Mouse (Mus musculus): ENCODE data around the gene Gcgr.

DNA sequence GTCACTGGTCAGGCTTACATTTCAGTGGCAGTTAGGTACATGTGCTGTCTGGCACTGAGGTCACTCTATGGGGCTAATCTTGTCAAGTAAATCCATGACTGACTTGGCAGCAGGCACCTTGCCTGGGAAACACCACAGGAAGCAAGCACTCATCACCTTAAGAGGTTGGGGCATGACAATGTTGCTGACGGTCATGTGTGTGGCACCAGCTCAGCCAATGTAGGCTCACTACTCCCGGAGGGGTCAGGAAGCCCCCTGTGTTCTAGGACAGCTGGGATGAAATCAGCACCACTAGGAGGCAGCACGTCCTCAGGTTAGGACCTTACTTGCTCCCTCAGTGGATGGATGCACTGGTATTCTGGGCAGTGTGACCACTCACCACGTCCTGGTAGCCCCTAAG lies 11.4 kb downstream of the Gcgr start:
- no peak for TF ChIP-seq TAL1 (IDR thresholded peaks at IDR 0.05; ENCODE audit: low read length)
- TF ChIP-seq GATA1 (IDR thresholded peaks at IDR 0.05; ENCODE audit: low read length): no peak

Measured in erythroblast, embryonic 14.5 days (primary cell).